Mouse (Mus musculus) embryonic fibroblast, embryonic 13.5 days (primary cell): ENCODE results near the gene Gm4450. TPM values are rescaled to one million over a fixed set of nuclear protein-coding genes. Genes with fewer than 3 reads are reported as not detected.
"Not testable (repeated sequence)": the region's sequence is repeated elsewhere in the genome, so short reads cannot be mapped to it uniquely, and the experiment has no call there.

Experiments
- H3K27ac ChIP-seq: 2 replicates; pipeline ENCODE4 v1.5.1; 2012; ENCODE audit warnings: low read length, control low read depth, inconsistent platforms; ENCODE audit not compliant: insufficient read depth
- H3K4me1 ChIP-seq: 2 replicates; pipeline ENCODE4 v1.6.1; 2011; ENCODE audit warnings: low read length; ENCODE audit not compliant: control insufficient read depth, insufficient read depth
- H3K4me3 ChIP-seq: 2 replicates; pipeline ENCODE4 v1.5.1; 2011; ENCODE audit warnings: mild to moderate bottlenecking, control low read depth, low read length; ENCODE audit not compliant: insufficient read depth
- CTCF ChIP-seq: IDR thresholded peaks from 2 replicates; pipeline ENCODE4 v1.5.1; 2011; ENCODE audit warnings: mild to moderate bottlenecking, control low read depth, low read length, moderate library complexity, borderline replicate concordance; ENCODE audit not compliant: insufficient read depth
- POLR2A ChIP-seq: IDR thresholded peaks from 2 replicates; pipeline ENCODE4 v1.6.1; 2011; ENCODE audit warnings: low read depth, mild to moderate bottlenecking, control low read depth, low read length, moderate library complexity
- polyA plus RNA-seq: library from polyadenylated mRNA; stranded (reverse); fragments of >200 nt; gene quantifications from 2 replicates; pipeline ENCODE4 v1.2.4, GENCODE M21; 2011; ENCODE audit warnings: low read depth; ENCODE audit not compliant: missing spikeins, insufficient read length

The Gm4450 gene
- polyA plus RNA-seq, 1 experiment, result not detected

DNA sequence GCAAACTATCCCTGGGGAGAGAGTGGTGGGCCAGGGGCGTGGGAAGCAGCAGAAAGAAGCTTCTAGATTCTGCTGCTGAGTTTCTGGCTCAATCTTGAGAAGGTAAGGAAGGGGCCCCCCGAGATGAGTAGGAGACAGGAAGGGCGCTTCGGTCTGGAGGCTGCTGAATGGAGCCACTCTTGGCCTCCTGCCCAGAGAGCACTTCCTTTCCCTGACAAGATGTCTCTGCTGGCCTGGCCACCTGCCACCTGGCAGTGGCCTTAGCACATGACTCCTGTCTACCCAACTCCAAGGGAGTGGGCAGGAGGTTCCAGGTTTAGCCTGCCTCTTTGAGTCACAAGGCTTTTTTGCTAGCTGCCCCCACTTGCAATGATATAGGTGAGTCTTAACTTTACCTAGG, 39.6 kb downstream of the Gm4450 start:
- Histone ChIP-seq H3K4me3 (no peak overlapping the region), H3K27ac (no peak overlapping the region), H3K4me1 (no peaks in the 10 kb centered on the region)
- no peak for TF ChIP-seq POLR2A
- no peak for TF ChIP-seq CTCF

DNA sequence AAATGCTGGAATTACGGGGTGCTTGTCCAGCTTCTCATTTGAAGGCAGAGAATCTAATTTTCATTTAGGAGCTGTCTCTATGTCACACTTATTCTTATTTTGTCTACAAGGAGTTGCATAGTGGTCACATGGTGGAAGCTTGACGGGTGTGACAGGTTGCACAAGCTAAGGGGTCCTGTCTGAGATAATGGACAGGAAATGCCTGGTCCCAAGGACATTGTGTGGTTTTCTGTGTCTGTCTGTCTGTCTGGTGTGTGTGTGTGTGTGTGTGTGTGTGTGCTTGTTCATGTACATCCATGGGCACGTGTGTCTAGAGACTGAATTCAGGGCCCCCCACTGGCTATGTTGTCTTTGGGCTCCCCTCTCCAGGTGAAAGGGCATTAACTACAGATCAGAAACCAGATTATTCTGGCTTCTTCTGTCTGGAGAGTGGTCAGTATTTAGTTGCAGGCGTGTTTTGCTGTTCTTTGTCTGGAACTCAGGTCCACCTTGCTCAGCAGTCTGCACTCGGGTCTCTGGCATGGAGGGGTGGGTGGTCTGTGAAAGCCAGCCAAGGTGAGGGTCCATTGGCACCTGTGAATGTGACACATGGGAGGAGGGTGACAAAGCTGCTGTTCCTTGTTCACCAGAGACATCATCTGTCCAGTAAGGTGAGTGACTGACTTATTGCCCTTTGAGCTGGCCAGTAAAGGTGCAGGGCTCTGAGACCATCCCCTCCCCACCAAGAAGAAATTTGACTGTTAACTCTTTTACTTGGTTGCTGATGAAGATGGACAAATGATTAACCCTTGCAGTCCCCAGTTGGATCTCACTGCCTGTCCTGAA, 40.3 kb downstream of the Gm4450 start:
- no peak overlapping the region for H3K27ac ChIP-seq
- H3K4me3 ChIP-seq, result no peak overlapping the region
- no peaks in the 10 kb centered on the region for H3K4me1 ChIP-seq
- no peak for TF ChIP-seq CTCF
- TF ChIP-seq POLR2A, result no peak

DNA sequence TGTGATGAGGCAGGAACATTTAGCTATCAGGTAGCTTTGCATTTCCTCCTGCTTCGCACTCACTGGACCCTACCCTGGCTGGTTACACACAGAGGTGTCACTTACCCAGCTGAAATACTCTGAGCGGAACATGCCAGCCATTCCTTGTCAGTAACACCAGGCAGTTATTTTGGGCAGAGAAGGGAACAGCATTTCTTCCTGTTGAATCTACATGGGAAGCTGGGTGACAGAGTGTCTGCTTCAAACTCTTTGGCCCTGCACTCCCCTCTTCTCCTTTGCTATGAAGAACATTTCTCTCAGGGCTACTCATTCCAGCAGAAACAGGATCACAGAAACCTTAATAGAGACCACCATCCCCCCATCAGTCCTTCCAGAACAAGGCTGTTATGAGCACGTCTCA, 42.6 kb downstream of the Gm4450 start:
- no peaks in the 10 kb centered on the region for H3K4me1 ChIP-seq
- H3K4me3 ChIP-seq, result no peak overlapping the region
- TF ChIP-seq CTCF (no peak), POLR2A (no peak)
- H3K27ac ChIP-seq, result no peak overlapping the region

DNA sequence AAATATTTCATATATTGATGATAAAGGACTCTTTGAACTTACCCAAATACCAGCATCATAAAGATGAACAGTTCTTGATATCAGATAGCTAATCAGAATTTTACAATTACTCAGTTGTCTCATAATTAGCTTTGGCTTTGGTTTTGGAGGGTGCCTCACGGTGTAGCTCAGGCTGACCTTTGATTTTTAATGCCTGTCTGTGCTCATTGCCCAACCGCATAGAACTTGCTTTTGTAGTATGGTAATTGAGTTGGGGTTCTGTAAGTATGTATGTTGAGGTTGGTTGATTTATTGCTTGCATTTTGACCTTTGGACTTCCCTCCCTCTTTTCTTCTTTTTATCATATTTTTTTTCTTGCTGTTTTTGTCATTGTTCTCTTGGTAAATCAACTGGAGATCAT, 43.2 kb downstream of the Gm4450 start:
- Histone ChIP-seq H3K4me1 (no peaks in the 10 kb centered on the region), H3K4me3 (no peak overlapping the region), H3K27ac (no peak overlapping the region)
- TF ChIP-seq CTCF (no peak), POLR2A (no peak)

DNA sequence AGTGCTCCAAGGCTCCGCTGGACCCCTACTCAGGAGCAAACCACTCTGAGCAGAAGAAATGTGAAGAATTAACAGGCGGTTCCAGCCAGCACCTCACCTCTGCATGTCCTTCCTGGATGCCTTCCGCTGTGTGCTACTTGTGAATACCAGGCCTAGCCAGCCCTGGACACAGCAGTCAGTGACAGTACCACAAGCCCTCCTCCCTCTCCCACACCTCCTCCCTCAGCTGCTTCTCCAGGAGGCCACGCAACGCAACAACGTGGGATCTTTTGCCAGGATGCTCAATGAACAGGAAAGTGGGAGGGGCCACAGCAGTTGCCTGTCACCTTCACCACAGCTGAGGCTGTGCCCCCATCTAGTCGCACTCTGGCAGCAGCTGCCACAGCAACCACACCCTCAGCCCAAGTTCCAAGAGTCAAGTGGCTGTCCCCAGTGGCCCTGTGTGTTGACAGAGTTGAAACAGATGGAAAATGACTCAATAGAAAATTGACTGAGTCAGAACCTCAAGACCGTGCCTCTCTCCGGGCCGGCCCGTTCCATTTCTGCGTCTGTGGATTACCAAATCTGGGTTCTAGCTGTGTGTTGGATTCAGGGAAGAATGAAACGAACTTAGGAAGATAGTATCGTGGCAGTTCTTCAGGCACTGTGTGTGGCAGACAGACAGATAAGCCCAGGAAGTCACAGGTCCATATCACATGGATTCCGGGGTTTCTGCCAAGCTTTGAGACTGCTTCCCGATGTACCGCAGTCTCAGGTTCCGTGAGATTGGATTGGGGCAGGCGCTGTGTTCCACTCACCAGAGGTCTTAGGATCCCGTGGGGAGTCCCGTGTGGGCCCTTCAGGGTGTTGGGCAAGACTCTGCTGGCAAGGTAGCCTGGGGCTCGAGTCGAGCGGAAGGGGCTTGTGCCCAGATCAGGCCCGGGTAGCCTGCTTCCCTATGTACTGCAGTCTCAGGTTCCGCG, 46.0 kb downstream of the Gm4450 start:
- not testable (repeated sequence) for H3K27ac ChIP-seq, H3K4me3 ChIP-seq, H3K4me1 ChIP-seq

DNA sequence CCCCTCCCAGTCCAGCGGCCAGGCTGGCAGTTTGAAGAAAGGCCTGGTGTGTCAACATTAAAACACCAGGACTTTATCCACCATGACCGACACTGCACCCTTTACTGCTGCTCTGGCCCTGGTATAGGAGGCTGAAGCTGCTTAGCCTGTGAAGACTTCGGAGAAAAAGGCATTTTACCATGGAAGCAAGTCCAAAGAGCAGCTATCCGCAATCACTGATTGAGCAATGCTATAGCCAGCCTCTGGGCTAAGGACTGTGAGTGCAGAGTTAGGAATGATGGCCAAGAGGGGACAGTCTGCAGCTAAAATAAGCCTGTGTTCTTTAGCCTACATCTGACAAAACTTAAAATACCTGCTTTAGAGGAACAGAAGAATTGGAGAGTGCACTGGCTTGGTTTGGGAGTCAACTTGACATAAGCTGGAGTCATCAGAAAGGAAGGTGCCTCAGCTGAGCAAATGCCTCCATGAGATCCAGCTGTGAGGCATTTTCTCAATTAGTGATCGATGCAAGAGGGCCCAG, 49.6 kb downstream of the Gm4450 start:
- not testable (repeated sequence) for H3K4me1 ChIP-seq, H3K4me3 ChIP-seq, H3K27ac ChIP-seq

DNA sequence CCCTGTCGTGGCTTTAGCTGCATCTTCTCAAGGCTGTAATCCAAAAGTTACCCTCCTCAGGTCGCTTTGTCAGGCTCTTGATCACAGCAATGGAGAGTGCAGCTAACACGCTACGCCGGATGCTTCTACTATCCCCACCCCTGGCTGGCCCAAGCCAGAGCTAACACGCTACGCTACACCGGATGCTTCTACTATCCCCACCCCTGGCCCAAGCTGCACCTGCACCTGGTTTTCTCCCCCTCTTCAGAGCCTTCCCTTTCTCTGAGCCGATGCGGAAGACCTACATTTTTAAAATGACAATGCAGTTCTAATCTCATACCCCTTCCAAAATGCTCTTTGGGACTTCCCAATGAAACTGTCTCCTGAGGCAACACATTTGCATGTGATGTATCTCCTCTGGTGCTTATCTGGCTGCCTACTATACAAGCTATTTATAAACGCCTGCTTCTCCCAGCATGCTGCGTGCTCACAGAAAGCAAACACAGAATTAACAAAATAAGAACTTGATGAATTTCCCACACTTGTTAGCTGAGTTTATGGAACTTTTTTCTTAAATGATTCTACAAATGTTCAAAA, 50.3 kb downstream of the Gm4450 start:
- H3K4me1 ChIP-seq, H3K27ac ChIP-seq, H3K4me3 ChIP-seq: not testable (repeated sequence)

DNA sequence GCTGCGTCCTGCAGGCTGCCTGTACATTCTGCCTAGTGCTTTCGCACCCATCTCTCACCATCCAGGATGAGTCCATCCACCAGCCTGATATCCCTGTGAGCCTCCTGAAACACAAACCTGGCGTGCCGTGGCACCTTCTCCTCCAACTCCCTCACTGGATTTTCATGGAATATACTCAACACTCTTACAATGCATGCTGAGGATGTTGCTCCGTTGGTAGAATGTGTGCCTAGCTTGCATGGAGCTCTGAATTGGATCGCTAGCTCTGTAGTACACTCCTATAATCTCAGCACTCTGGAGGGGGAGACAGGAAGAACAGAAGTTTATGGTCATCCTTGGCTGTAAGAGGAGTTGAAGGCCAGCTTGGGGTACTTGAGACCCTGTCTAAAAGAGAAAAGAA, 51.0 kb downstream of the Gm4450 start:
- not testable (repeated sequence) for H3K4me1 ChIP-seq, H3K4me3 ChIP-seq, H3K27ac ChIP-seq

DNA sequence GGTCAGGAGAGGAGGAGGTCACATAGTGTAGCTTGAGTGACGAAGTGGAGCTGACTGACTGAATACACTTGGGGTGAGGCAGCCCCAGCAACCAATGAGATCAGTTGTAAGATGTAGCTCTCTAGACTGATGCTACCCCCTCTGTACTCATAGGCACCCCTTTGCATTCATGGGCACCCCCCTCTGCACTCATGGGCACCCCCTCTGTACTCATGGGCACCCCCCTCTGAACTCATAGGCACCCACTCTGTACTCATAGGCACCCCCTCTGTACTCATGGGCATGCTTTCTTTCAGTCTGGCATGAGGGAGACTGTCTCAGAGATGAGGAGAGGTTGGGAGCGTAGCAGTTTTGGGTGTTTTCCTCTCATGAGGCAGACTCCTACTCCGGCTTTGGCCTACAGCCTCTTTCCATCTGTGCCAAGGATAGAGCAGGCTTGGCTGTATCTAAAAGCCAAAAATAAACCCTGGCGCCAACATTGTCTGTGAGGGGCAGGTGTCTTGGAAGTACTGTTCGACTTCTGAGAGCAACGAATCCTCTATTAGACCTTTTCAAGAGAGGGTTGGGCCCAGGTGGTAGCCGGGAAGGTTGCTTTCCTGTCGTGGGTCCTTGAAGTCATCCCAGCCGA, 52.5 kb downstream of the Gm4450 start:
- H3K27ac ChIP-seq, H3K4me3 ChIP-seq, H3K4me1 ChIP-seq: not testable (repeated sequence)

Other genes starting within 250 kb of the Gm4450 start
- gene Reg4, start 235.0 kb downstream of the Gm4450 start, polyA plus RNA-seq, result not detected in 2 replicates
- gene Hmgcs2, start 176.7 kb downstream of the Gm4450 start, polyA plus RNA-seq, result not detected in 2 replicates
- gene Phgdh, start 117.1 kb downstream of the Gm4450 start, polyA plus RNA-seq, result 232 and 249 TPM in 2 replicates
- 7.6 and 10.2 TPM in 2 replicates for gene Zfp697, start 74.7 kb downstream of the Gm4450 start, polyA plus RNA-seq
- gene Hsd3b4, start 53.4 kb upstream of the Gm4450 start, polyA plus RNA-seq, result not detected in 2 replicates
- not detected in 2 replicates for gene Gm10681, start 131.7 kb upstream of the Gm4450 start, polyA plus RNA-seq
- not detected in 2 replicates for gene Hsd3b5, start 173.1 kb upstream of the Gm4450 start, polyA plus RNA-seq